Mouse (Mus musculus) spleen, postnatal 36 days (tissue): ENCODE measurements around the gene Arhgap42.

Experiments used
- DNase-seq, 2 experiments: peaks; one replicate each; pipeline ENCODE4 v3.0.0; 2022; ENCODE audit warnings: low spot score in 2 of 2, mixed read lengths in 1 of 2

Arhgap42 gene

DNA sequence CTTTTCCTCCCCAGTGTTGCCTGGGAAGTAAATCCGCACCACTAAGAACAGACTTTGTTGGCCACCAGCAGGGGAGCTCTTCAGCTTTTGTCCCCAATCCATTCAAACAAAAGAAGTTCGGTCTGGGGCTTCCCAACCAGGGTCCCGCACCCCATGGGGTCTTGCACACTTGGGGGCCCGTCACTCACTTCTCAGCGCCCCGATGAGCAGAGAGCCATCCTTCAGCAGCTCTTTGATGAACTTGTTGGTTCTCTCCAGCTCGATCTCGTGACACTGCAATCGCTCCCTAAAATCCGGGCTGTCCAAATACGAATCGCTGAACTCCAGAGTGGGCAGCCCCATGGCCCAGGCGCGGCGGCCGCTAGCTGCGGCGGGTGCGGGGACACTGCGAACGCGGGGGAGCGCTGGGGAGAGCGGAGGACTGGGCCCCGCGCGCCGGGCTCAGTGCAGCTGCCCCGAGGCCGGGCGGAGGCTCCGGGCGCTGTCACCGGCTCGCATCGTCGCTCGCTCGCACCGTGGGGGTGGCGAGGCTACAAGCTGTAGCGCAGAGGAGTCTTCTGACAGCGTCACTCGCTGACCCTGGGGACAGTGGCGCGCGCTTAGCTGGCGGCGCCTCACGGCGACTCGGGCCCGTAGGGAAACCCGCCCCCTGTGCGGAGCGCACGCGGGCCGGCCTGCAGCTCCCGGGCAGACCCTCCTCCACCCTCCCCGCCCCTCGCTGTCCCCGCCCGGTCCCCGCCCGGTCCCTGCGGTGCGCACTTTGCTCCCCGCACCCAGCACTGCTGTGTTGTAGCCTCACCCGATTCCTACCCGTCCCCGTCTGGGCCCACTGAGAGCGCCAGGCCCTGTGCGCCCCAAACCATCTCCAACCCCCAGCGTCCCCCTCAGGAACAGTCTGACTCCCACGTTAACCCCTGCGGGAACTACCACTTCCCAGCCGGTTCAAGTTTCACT is at the start of gene Arhgap42:
Gene Arhgap42, minus strand, starts transcription at position 664 of the 954 bp plus-strand sequence.
- DNase-seq, result peak in 1 of 2 experiments; percentile 1

DNA sequence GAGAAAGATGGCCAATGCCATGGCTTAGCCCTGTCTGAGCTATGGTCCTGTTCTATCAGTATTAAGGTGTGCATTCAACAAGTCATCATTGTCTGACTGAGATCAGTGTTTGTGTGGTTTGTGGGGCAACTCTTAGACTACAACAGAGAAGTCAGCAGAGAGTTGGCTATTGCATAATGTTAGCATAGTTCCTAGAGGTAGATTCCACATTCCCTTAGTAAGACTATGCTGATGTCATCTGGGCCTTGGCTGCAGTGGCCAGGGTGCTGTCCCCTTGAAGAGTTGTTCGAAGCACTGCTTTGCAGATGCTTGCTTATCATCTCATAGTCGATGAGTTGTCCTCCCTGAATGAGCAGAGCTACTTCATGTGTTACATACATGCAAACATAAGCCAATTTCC is 49.2 kb upstream of the Arhgap42 start:
- DNase-seq, result no peak

DNA sequence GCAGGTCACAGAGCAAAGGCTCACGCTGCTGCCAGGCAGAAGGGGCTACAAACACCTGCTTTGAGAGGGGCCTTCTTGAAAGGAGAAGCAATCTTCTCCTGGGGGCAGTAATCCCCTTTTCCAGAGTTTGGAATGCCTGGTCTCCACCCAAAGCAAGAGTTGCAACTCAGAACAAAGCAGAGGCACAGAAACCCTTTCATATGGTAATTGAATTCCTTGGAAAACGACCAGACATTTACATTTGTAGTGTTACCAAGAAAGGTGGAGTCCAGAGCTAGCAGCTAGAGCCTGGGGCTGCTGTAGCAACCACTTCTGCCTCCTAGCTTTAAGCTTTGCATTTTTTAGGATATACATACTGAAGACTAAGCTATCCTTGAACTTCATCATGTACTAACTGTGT is 30.4 kb upstream of the Arhgap42 start:
- no peak for DNase-seq

DNA sequence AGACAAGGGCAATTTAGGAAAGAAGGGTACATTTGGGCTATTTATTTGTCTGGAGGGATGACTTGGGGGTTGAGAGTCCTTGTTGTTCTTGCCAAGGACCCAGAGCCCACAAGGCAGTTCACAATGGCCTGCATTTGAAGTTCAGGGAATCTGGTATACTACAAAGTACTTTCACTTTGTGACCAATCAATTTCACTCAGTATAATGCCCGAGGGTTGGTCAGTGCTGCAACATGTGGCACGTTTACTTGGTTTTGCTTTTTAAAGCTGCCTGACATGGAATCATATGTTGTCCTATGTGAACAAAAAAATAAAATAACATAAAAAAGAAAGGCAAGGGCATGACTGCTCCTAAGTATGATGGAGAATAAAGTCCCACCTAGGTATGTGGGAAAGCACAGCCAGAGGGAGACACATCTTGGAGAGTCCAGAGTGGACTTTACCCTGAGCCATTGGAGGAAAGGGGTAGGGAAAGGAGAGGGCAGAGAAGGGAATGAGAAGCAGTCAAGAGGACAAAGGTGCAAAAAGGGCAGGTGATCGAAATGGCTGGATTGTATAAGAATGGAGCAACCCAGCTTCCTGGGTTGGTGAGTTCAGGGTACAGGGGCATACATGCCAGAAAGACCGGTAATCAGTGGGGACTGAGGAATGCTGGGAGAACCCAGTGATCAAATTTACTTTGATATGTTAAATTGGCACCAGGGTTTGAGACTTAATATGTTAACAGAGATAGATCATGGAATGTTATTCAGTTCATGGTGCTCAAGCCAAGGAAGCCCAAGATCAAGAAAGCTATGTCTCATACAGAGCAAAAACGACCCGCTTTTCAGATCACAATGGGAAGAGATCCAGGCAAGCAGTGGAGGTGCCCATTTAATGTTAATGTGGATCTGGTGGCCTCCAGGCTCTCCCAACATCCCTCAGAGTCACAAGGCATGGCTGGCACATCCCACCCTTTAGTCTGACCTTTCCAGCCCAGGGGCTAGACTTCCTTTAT is 29.0 kb upstream of the Arhgap42 start:
- DNase-seq, result no peak

DNA sequence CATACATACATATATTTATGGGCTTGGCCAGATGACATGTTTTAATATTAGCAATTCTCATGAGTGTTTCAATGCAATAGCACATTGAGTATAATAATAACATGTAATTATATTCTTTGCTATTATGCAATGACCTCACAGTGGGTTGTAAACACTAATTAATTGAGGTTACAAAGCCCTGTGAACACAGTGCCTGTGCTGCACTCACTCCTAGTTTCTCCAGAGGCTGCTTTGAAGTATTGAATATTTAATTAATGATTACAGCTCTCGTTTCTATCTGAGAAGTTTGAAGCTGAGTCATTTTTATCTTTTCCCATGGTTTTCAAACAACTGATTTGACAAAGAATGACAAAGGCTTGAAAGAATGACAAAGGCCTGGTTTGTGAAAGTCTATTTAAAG is 24.6 kb upstream of the Arhgap42 start:
- no peak for DNase-seq

DNA sequence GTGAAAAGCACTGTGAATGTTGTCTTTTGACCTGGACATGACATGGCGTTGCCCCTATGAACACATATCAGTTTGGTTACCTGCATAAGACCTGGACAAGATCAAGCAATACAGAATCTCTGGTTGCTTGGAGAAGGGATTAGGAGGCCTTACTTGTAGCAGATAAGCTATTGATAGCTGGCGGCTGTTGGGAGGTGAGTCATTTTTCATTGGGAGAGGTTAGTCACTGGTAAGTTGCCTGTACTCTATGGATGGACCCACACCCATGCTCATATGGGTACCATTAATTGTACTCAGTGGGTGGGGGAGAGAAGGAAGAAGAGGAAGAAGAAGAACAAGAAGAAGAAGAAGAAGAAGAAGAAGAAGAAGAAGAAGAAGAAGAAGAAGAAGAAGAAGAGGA is 23.6 kb upstream of the Arhgap42 start:
- DNase-seq, result no peak

DNA sequence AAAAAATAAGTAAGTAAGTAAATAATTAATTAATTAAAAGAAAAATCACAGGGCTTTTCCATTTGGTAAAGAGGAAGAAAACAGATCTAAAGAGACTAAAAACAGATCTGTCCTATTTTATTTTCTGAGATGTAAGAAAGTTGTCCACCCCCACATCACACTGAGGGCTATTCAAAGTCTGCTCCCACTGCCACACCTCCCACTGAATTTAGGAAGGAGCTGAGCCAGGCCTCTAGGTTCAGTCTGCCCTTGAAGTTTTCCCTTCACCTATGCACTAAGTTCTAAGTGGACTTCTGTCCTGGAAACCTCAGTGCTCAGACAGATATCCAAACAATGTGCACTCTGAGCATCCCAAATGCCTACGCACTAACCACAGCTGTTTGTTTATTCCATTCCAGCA is 15.9 kb upstream of the Arhgap42 start:
- DNase-seq, result no peak

DNA sequence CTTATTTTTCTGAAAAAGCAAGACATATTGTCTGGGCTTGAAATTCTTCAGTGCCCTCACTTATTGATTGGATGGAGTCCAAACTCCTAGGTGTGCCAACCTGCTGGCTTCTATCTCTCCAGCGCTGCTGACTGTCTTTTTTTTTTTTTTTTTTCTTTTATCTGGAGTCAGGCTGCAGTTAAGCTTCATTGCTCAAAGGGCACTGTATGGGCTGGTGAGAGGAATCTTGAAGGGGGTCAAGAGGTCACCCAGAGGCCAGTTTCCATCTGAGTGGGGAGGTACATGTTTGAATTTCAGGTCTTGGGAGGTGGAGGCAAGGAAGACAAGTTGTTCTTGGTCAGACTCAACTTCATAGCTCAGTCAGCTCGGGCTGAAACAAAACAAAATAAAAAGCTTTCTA is 9.6 kb upstream of the Arhgap42 start:
- DNase-seq, result no peak

DNA sequence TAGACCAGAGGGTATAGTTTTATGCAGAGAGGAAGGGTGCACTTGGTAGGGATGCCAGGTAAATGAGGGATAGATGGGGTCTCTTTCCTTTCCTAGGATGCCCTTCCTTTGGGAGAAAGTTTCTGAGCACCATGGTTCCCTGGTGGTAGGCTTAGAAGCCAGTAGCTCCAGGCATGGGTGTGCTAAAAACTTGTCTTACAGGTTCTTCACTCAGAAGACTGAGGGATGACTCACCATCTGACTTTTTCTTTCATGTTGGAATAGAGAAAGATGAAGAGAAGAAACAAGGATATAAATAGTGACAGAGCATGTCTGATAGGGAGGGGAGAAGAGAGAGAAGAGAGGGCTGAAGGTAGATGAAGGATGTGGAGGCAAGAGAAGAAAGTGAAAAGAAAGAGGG is 7.1 kb upstream of the Arhgap42 start:
- no peak for DNase-seq

DNA sequence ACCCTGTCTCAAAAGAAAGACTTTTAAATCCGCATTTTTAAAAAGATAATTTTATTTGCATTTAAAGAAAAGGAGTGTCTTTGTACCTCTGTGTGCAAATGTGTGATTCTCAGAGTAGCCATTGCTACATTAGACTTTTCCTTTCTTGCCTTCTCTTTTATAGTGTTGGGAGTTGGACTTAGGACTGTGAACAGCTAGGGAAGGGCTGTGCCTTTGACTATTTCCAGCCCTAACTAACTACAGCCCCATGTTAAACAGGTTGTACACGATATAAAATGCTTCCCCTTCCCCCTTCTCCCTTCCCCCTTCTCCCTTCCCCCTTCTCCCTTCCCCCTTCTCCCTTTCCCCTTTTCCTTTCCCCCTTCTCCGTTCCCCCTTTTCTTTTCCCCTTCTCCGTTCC is 4.9 kb upstream of the Arhgap42 start:
- no peak for DNase-seq

DNA sequence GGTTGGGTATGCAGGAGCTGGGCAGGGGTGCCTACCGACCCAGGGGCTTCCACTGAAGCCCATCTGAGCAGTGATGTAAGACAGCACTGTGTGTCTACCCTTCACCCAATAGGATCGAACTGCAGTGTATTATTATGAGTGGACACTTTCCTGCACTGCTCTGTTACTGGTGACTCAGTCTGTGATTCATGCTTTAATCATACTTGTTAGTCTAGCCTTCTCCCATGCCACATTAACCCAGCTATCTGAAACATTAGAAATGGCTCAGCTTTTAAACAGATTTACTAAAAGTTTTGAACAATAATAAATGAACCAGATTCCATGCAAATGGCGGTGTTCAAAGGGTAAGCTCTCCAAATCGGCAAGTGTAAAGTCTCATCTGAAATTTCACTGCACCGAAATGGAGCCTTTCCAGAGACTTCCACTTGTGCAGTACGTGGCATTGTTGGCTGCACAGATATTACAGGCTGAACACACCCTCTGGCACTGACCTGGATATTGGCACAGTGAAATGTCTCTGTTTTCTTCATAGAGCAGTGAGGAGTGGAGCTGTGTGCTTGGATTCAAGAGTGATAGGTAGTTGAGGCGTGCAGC is 2.4 kb upstream of the Arhgap42 start:
- DNase-seq, result no peak

DNA sequence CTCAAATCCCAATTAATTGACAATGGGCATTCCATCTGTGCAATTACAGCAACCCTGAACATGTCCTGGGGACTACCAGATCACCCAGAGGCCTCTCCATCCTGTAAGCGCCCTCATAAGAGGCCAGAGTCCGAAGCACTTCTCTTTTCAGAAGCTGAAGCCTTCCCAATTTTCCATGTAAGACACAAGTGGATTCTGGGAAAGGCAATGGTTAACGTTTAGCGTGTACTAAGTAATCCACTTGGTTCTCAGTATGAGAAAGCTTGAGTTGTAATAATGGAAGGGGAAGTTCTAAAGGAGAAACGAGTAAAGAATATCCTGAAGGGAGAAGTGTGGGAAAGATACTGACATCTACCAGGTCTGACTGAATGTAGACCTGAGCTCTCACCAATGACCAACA is 1.4 kb downstream of the Arhgap42 start:
- DNase-seq, result no peak

DNA sequence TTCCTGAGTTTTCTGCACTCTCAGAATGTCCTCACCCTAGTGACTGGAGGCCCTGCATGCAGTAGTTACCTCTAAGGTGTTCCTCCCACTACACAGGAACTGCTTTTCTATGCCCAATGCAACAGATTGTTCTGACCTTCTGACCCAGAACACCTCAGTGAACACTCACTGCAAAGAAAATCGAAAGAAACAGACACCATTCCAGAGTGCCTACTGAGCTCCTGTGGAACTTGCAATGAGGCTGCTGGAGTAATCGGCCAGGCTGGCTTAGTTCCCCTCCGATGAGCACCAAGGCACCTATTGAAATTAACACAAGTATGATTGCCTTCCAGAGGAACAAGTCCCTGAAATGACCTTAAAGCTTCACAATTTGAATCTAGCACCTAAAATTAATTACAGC is 9.2 kb downstream of the Arhgap42 start:
- DNase-seq, result no peak

DNA sequence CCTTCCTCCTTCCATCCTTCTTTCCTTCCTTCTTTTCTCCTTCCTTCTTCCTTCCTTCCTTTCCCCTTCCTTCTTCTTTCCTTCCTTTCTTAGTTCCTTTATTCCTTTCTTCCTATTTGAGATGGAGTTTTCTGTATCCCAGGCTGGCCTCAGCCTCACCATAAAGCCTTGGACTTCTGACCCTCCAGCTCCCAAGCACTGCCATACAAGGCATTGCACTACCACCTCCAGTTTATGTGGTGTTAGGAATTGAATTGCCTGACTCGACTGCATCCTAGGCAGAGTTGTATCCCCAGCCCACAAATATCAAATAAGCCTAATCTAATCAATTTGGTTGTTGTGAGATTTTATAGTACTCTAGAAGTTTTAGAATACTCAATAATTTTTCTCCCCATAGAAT is 14.1 kb downstream of the Arhgap42 start:
- DNase-seq, result no peak

DNA sequence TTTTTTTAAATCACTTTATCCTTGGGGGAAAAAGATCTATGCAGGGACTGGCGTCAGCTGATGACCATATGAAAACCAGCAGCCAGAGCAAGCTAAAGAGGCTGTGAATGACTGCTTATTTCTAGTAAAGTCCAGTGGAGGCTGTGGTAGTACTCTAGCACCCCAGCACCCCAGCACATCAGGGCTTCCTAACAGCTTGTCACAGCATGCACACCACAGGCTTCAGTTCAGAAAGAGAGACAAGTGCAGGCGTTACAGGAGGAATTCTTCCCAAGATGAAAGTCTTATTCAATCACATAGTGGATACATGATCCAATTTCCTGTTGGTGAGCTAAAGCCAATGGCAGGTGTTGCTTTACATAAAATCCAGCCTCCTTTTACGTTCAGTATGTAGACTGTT is 15.5 kb downstream of the Arhgap42 start:
- no peak for DNase-seq

DNA sequence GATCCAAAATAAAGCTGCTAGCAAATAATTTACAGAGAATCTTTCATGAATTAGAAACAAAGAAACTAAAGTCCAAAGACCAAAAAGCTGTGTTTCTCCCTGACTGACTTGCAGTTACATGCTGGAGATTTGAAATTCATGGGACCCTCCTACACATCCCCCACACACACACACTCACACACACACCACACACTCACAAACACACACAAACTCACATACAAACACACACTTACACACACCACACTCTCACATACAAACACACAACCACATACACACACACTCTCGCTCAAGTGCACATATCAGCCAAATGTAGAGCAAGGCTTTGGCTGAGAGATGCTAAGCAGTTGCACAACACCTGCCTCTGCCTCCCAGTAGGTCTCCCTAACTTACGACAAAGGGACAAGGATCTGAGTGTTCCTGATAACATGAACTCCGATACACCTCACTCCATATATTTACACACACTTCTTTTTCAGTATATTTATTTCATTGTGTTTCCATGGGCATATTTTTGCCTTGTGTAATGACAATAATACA is 16.9 kb downstream of the Arhgap42 start:
- DNase-seq, result no peak

DNA sequence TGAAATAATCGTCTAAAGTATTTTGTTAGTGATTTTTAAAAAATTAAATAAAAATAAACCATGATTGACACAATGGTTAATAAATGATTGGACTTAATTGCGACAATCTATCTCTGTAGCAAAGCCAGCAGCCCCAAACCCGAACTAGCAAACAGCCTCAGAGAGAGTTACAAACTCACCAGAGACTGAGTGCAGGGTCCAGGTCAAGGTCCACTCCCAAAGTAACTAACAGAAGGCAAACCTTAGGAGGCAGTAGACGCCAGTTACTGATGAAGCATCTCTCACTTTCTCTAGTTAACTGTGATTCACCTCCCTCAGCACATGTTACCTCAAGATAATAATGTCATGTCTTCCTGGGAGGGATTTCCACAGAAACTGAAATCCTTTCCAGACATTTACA is 17.7 kb downstream of the Arhgap42 start:
- no peak for DNase-seq

DNA sequence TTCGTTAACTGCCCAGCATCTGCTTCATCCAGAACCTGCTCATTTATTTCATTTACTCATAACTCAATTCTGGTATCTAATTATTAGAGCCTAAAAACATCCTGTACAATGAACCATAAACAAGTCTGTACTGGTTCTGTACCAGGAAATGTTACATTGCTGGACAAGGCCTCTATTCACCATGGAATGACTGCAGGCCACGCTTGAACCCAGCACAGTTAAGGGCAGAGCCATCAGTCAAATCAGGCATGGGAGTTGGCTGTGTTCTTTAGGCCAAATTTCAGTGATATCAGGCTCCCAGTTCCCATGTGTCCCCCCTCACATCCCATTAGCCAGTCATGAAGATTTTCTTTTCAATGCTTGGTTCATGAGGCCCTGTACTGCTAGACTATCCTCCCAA is 20.6 kb downstream of the Arhgap42 start:
- DNase-seq, result no peak

DNA sequence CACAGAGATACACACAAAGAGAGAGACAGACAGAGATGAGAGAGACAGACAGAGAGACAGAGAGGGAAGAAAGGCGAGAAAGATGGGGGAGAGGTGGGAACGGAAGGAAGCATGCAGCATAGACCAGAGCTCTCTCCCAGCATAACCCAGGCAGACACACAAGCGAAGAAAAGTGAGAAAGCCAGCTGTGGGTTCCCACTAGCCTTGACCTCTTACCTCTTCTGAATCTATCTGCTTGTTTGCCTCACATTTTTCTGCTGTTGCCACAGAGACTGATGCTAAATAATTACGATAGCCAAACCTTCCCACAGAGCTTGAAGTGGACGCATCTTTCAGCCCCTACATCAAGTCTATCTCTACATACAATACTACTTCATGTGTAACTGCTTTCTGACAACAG is 24.1 kb downstream of the Arhgap42 start:
- no peak for DNase-seq

DNA sequence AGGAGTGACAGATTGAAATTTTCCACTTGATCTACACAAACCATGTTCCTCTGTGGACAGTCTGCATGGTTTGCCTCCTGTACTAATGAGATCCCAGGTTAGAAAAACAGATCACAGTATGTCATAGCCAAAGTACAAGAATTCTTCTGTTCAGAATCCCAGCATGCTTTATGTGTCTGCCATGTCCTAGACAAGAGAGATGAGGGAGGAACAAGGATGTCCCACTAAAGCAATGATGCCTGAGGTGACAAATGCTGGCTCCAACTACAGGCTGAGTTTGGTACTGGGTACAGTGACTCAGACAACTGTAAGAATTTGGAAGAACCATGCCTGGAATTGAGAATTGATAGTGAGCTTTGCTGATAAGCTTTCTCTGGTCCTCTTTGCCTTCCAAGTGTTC is 24.6 kb downstream of the Arhgap42 start:
- DNase-seq, result no peak

DNA sequence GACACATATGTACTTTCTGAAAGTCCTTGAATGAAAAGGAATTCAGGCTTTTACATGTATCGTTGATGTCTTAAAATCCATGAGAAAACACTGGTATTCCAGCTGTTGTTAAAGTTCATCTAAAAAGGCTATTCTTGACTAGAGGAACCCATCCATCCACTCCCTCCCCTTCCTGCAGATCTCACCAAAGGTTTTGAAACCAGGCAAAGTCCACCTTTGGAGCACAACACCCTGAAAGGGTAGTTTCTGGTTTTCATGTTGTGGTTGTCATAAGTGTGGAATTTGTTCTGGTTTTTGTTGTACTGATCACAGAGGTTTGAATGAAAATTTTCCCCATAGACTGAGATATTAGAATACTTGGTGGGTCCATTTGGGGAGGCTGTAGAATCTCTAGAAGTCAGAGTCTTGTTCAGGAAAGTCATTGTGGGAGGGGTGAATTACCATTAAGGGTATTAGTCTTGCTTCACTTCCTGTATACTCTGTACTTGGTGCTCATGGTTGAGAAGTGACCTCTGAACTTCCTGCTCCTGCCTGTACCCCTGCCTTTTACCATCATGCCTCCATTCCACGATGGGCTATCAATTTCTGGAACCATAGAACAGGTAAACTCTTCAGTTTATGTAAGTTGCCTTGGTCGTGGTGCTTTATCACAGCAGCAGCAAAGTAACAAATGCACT is 27.4 kb downstream of the Arhgap42 start:
- no peak for DNase-seq
